Mouse (Mus musculus) spleen, adult 2 months (tissue): ENCODE measurements around the gene Emilin2.

Experiments used
- CTCF ChIP-seq: fragments of 200-500 bp; IDR thresholded peaks from 2 replicates; pipeline ENCODE4 v1.5.1; 2011; ENCODE audit warnings: mild to moderate bottlenecking, inconsistent platforms; ENCODE audit not compliant: insufficient read depth, insufficient read length, insufficient replicate concordance; ENCODE audit errors: extremely low read depth
- POLR2A ChIP-seq: fragments of 200-500 bp; IDR thresholded peaks from 2 replicates; pipeline ENCODE4 v1.6.1; 2011; ENCODE audit warnings: low read depth, low read length, inconsistent platforms

- TF ChIP-seq CTCF (no peak), POLR2A (no peak)
These were observed 24.6 kb upstream of the Emilin2 start for GRCm38 (mm10) chr17:71336421-71336820.
